Mouse (Mus musculus): ENCODE data around the gene Vmn1r45. TPM values are rescaled to one million over a fixed set of nuclear protein-coding genes. Genes with fewer than 3 reads are reported as not detected.
"Not testable (repeated sequence)": the region's sequence is repeated elsewhere in the genome, so short reads cannot be mapped to it uniquely, and the experiment has no call there.

Gene Vmn1r45
- not detected in 2 replicates for polyA plus RNA-seq (2015; fragmentation: Nextera tagmentation; extraction: Ambion mirVana)

DNA sequence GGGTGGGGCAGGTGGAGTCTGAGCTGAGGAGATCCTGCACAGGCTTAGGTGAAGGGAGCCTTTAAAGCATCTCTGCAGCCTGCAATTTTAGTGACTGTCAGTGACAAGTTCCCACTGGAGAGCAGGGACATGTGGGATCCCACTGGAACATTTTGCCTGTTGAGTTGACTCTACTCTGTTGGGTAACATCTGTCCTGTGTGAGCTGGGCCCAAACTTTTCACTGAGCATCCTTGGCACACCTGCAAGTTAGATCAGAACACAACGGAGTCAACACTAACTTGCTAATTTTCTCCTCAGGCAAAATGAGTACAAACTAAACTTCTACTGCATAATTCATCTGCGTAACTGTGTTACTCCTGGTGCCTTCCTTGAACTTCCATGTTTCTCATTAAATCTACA, at the start of gene Vmn1r45:
Gene Vmn1r45 (minus strand): TSS at position 101 of the 400 bp plus-strand sequence.
- not testable (repeated sequence) for H3K4me1 ChIP-seq (replicated peaks); ATAC-seq (ENCODE audit: low FRiP score, low read depth); H3K9me3 ChIP-seq; H3K4me2 ChIP-seq; H3K27ac ChIP-seq (replicated peaks); H3K27me3 ChIP-seq; H3K36me3 ChIP-seq; H3K4me3 ChIP-seq; H3K9ac ChIP-seq
- WGBS, result 88% methylated on average over 2 of the region's 2 CpGs

DNA sequence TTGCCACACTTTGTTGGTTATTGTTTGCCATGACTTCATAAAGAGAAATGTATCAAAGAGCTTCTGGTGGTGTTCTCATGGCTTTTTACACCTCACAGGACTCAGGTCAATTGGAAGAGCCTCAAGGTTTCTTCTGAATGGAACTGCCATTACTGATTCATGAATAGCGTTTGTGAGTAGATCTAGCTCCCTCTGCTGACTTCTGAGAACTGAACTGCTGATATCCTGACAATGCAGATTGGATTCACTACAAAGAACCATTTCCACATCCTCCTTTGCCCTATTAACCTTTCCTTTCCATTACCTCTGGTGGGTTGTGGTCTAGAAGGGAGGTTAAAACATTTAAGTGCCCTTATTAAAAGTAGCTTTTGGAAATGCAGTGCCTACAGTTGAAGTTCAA, 45.6 kb upstream of the Vmn1r45 start:
- Histone ChIP-seq H3K36me3 (no peaks in the 10 kb centered on the region), H3K27ac (replicated peaks) (no peak overlapping the region), H3K27me3 (no peaks in the 10 kb centered on the region), H3K4me3 (no peak overlapping the region), H3K9ac (no peak overlapping the region), H3K4me1 (replicated peaks) (no peaks in the 10 kb centered on the region), H3K4me2 (no peak overlapping the region), H3K9me3 (no peaks in the 10 kb centered on the region)
- 33% methylated on average over 1 of the region's 1 CpGs for WGBS
- ATAC-seq (ENCODE audit: low FRiP score, low read depth), result no peak

DNA sequence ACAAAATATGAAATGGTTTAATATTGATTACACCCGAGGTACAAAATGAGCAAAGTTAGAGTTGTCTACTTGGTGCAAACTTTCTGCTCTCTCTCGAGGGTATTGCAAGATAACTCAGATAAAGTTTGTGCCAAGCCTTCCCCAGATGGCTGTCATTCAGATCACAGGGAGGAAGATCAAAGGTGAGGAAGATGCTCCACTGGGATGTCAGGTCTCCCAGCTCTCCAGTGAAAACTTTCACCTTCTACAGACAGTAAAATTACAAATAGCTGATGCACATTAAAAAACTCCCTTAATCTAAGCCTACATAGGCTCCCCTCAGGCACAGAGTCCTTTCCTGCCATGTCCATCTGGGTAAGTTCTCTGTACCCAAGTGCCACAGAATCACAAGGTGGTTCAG, 28.6 kb upstream of the Vmn1r45 start, which contains the start of gene Vmn1r46:
Gene Vmn1r46 (plus strand): TSS at position 301 of the 400 bp plus-strand sequence.
- 62% methylated on average over 2 of the region's 2 CpGs for WGBS
- H3K4me2 ChIP-seq, result no peak within 1 kb of the TSS
- H3K9ac ChIP-seq, result no peak within 1 kb of the TSS
- H3K4me1 ChIP-seq (replicated peaks), result no peaks in the 10 kb centered on the region
- H3K36me3 ChIP-seq, result no peaks in the 10 kb centered on the region
- no peak within 1 kb of the TSS for H3K4me3 ChIP-seq
- no peaks in the 10 kb centered on the region for H3K9me3 ChIP-seq
- no peak within 1 kb of the TSS for H3K27ac ChIP-seq (replicated peaks)
- no peaks in the 10 kb centered on the region for H3K27me3 ChIP-seq
- ATAC-seq (ENCODE audit: low FRiP score, low read depth), result no peak

DNA sequence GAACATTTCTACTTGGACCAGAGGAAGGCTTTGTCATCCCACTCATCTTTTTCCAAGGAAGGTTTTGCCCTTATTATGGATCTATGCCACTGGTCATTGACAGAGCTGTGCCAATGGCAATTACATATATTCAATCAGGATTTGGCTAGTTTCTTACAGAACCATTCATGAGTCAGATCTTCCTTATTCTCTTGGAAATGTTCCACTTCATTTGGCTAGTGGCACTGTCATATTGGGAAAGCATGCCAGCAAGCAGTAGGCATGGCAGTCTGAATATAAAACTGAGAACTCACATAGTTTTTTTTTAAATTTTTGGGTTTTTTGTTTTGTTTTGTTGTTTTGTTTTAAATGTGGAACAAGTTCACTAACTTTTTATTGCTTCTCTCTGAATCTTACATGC, 25.9 kb upstream of the Vmn1r45 start:
- ATAC-seq (ENCODE audit: low FRiP score, low read depth), result no peak
- Histone ChIP-seq H3K4me3 (no peak overlapping the region), H3K27me3 (no peaks in the 10 kb centered on the region), H3K4me1 (replicated peaks) (no peaks in the 10 kb centered on the region), H3K9ac (no peak overlapping the region), H3K36me3 (no peaks in the 10 kb centered on the region), H3K9me3 (no peaks in the 10 kb centered on the region), H3K4me2 (no peak overlapping the region), H3K27ac (replicated peaks) (no peak overlapping the region)

DNA sequence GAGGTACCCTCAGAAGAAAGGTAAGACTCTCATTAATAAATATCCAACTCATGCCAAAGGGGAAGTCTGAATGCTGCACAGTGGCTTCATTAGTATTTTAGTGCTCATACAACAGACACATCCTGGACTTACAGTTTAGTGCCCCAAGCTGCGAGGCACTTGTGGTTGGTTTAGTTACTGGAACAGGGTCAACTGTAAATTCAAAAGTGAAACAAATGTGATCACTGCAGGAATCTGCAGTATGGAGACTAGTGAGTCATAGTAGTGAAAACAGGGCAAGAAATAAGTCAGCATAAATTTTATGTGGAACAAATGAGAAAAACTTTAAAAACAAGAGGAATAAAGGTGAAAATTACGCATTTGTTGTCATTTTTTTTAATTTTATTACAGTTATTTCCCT, 13.2 kb upstream of the Vmn1r45 start:
- ATAC-seq (ENCODE audit: low FRiP score, low read depth), result no peak
- Histone ChIP-seq H3K9ac (no peak overlapping the region), H3K27ac (replicated peaks) (no peak overlapping the region), H3K27me3 (no peaks in the 10 kb centered on the region), H3K9me3 (no peaks in the 10 kb centered on the region), H3K4me1 (replicated peaks) (no peaks in the 10 kb centered on the region), H3K4me2 (no peak overlapping the region), H3K36me3 (no peaks in the 10 kb centered on the region), H3K4me3 (no peak overlapping the region)
- WGBS, result 78% methylated on average over 2 of the region's 2 CpGs

DNA sequence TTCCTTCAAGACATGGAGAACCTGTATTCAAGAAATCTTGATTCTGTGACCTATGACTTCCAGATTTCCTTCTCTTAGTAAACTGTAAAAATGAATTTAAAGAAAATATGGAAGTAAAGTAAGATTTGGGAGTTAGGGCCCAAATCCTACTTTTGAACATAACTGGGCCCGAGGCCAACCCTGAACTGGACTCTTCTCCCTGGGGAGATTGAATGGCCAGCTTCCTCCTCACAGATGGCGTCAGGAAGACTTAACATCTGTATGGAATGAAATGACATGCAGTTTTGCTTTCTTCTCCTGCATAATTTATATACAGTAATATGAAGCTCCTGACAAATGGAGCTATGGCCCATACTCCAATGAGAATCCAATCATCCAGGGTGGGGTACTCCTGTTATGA, 528 bp upstream of the Vmn1r45 start:
- H3K27ac ChIP-seq (replicated peaks), result no peak overlapping the region
- H3K4me1 ChIP-seq (replicated peaks), result no peaks in the 10 kb centered on the region
- ATAC-seq (ENCODE audit: low FRiP score, low read depth), result no peak
- H3K27me3 ChIP-seq, result no peaks in the 10 kb centered on the region
- H3K9me3 ChIP-seq, result no peaks in the 10 kb centered on the region
- no peak overlapping the region for H3K9ac ChIP-seq
- H3K4me2 ChIP-seq, result no peak overlapping the region
- WGBS, result 83% methylated on average over 2 of the region's 2 CpGs
- H3K4me3 ChIP-seq, result no peak overlapping the region
- H3K36me3 ChIP-seq, result no peaks in the 10 kb centered on the region

DNA sequence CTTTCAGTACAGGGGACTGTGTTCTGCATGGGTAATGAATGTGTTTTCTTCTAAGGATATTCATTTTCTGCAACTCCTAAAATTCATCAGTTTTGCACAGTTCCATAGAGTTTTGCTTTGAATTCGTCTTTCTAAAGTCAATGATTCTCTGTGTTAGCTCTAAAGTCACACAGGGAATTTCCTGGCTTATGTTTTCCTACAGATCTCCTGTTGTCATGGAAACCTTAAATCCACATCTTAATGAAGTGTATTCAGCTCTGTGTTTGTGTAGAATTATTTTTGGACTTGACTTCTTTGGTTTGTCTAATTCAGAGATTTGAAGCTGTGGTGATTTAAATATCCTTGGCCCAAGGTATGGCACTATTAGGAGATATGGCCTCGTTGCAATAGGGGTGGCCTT, 56.6 kb downstream of the Vmn1r45 start:
- H3K9ac ChIP-seq, result no peak overlapping the region
- no peaks in the 10 kb centered on the region for H3K36me3 ChIP-seq
- no peak overlapping the region for H3K27ac ChIP-seq (replicated peaks)
- H3K27me3 ChIP-seq, result no peaks in the 10 kb centered on the region
- no peak overlapping the region for H3K4me3 ChIP-seq
- ATAC-seq (ENCODE audit: low FRiP score, low read depth), result no peak
- no peak overlapping the region for H3K4me2 ChIP-seq
- no peaks in the 10 kb centered on the region for H3K4me1 ChIP-seq (replicated peaks)
- H3K9me3 ChIP-seq, result no peaks in the 10 kb centered on the region
- 55% methylated on average over 2 of the region's 2 CpGs for WGBS

DNA sequence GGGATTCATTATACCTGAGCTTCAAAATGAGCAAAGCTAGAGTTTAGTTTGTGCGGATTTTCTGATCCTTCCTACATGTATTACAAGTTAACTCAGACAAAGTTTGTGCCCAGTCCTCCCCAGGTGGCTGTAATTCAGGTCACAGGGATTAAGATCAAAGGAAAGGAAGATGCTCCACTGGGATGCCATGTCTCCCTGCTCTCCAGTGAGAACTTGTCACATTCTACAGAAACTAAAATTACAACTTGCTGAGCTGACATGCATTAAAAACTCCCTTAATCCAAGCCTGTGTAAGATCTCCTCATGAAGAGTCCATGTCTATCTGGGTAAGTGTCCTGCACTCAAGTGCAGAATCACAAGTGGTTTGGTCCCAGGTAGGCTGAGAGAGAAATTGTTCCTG, 57.0 kb downstream of the Vmn1r45 start, which contains the start of gene Vmn1r44:
Gene Vmn1r44 (plus strand): TSS at position 301 of the 400 bp plus-strand sequence.
- WGBS, result 74% methylated on average over 1 of the region's 1 CpGs
- Histone ChIP-seq H3K9me3 (no peaks in the 10 kb centered on the region), H3K9ac (no peak within 1 kb of the TSS), H3K4me1 (replicated peaks) (no peaks in the 10 kb centered on the region), H3K27ac (replicated peaks) (no peak within 1 kb of the TSS), H3K4me2 (no peak within 1 kb of the TSS), H3K4me3 (no peak within 1 kb of the TSS), H3K27me3 (no peaks in the 10 kb centered on the region), H3K36me3 (no peaks in the 10 kb centered on the region)
- no peak for ATAC-seq (ENCODE audit: low FRiP score, low read depth)

Other genes starting within 250 kb of the Vmn1r45 start
- not detected in 2 replicates for gene Vmn1r40, start 233.1 kb downstream of the Vmn1r45 start, polyA plus RNA-seq (2015; fragmentation: Nextera tagmentation; extraction: Ambion mirVana)
- not detected in 2 replicates for gene Vmn1r41, start 199.8 kb downstream of the Vmn1r45 start, polyA plus RNA-seq (2015; fragmentation: Nextera tagmentation; extraction: Ambion mirVana)
- not detected in 2 replicates for gene Vmn1r42, start 64.2 kb downstream of the Vmn1r45 start, polyA plus RNA-seq (2015; fragmentation: Nextera tagmentation; extraction: Ambion mirVana)
- gene Vmn1r43, start 64.2 kb downstream of the Vmn1r45 start, polyA plus RNA-seq (2015; fragmentation: Nextera tagmentation; extraction: Ambion mirVana), result not detected in 2 replicates
- not detected in 2 replicates for gene Vmn1r44, start 56.9 kb downstream of the Vmn1r45 start, polyA plus RNA-seq (2015; fragmentation: Nextera tagmentation; extraction: Ambion mirVana)
- not detected in 2 replicates for gene Vmn1r46, start 28.7 kb upstream of the Vmn1r45 start, polyA plus RNA-seq (2015; fragmentation: Nextera tagmentation; extraction: Ambion mirVana)
- gene Vmn1r47, start 75.5 kb upstream of the Vmn1r45 start, polyA plus RNA-seq (2015; fragmentation: Nextera tagmentation; extraction: Ambion mirVana), result not detected in 2 replicates
- gene Vmn1r48, start 96.2 kb upstream of the Vmn1r45 start, polyA plus RNA-seq (2015; fragmentation: Nextera tagmentation; extraction: Ambion mirVana), result not detected in 2 replicates
- gene Vmn1r49, start 137.9 kb upstream of the Vmn1r45 start, polyA plus RNA-seq (2015; fragmentation: Nextera tagmentation; extraction: Ambion mirVana), result not detected in 2 replicates
- not detected in 2 replicates for gene Vmn1r50, start 160.8 kb upstream of the Vmn1r45 start, polyA plus RNA-seq (2015; fragmentation: Nextera tagmentation; extraction: Ambion mirVana)
- gene Vmn1r51, start 182.0 kb upstream of the Vmn1r45 start, polyA plus RNA-seq (2015; fragmentation: Nextera tagmentation; extraction: Ambion mirVana), result 0.05 TPM in 2 replicates
- gene Vmn1r52, start 234.2 kb upstream of the Vmn1r45 start, polyA plus RNA-seq (2015; fragmentation: Nextera tagmentation; extraction: Ambion mirVana), result not detected in 2 replicates

All from hindbrain, embryonic 15.5 days (tissue).